Mouse (Mus musculus) midbrain, postnatal 0 days (tissue): ENCODE results near the gene Pkp3. TPM values are rescaled to one million over a fixed set of nuclear protein-coding genes. Genes with fewer than 3 reads are reported as not detected.
A peak's percentile ranks its signal among the peaks of the same experiment; 100 is the strongest.

Experiments used
- ATAC-seq: fragments of 200-750 bp; cut with Nextera tagmentation; 2 replicates; pipeline ENCODE4 v1.8.0; 2017; ENCODE audit warnings: moderate number of reproducible peaks, mild to moderate bottlenecking, moderate TSS enrichment, moderate library complexity; ENCODE audit not compliant: low FRiP score
- DNase-seq: peaks from one replicate; pipeline ENCODE4 v3.0.0-alpha.2; 2015; ENCODE audit warnings: low spot score
- H3K27ac ChIP-seq: fragments of 300-500 bp; sonication (generic); 2 replicates; pipeline ENCODE4 v1.5.1; 2014; ENCODE audit warnings: low read depth, mild to moderate bottlenecking, low read length, mixed read lengths
- H3K27me3 ChIP-seq: fragments of 300-500 bp; sonication (generic); 2 replicates; pipeline ENCODE4 v1.6.1; 2014; ENCODE audit warnings: low read length, control low read depth, mixed read lengths; ENCODE audit not compliant: insufficient read depth
- H3K36me3 ChIP-seq: fragments of 300-500 bp; sonication (generic); 2 replicates; pipeline ENCODE4 v1.6.1; 2014; ENCODE audit warnings: low read length, control low read depth, mixed read lengths; ENCODE audit not compliant: insufficient read depth
- H3K4me1 ChIP-seq: fragments of 300-500 bp; sonication (generic); 2 replicates; pipeline ENCODE4 v1.6.1; 2014; ENCODE audit warnings: mild to moderate bottlenecking, control low read depth, antibody characterized with exemption, low read length, mixed read lengths; ENCODE audit not compliant: insufficient read depth
- H3K4me2 ChIP-seq: fragments of 300-500 bp; sonication (generic); 2 replicates; pipeline ENCODE4 v1.6.1; 2014; ENCODE audit warnings: low read depth, mild to moderate bottlenecking, low read length, mixed read lengths; ENCODE audit not compliant: poor library complexity, severe bottlenecking
- H3K4me3 ChIP-seq: fragments of 300-500 bp; sonication (generic); 2 replicates; pipeline ENCODE4 v1.5.1; 2014; ENCODE audit warnings: low read depth, mild to moderate bottlenecking, low read length, moderate library complexity
- H3K9ac ChIP-seq: fragments of 300-500 bp; sonication (generic); replicated peaks from 2 replicates; pipeline ENCODE4 v1.6.1; 2014; ENCODE audit warnings: mild to moderate bottlenecking, low read length, moderate library complexity, mixed read lengths; ENCODE audit not compliant: poor library complexity, severe bottlenecking
- H3K9me3 ChIP-seq: fragments of 300-500 bp; sonication (generic); 2 replicates; pipeline ENCODE4 v1.6.1; 2016; ENCODE audit warnings: low read length, control low read depth
- CTCF ChIP-seq: IDR thresholded peaks from 2 replicates; pipeline ENCODE4 v1.5.1; 2016; ENCODE audit warnings: antibody characterized with exemption, mild to moderate bottlenecking
- WGBS: fragments of 180-500 bp; shearing (Covaris S2); extraction: QIAGEN DNeasy Blood & Tissue Kit; methylation state at CpG from one replicate; pipeline ENCODE4 v1.1.7; 2014; 5-methylcytosine and 5-hydroxymethylcytosine counted together
- polyA plus RNA-seq: library from polyadenylated mRNA; unstranded; fragments of >200 nt; fragmentation: Nextera tagmentation; extraction: Ambion mirVana; gene quantifications from 2 replicates; pipeline ENCODE4 v1.2.1, GENCODE M21; 2015
- total RNA-seq: library from RNA; depleted of rRNA; stranded (reverse); fragments of >200 nt; gene quantifications from 2 replicates; pipeline ENCODE4 v1.2.3, GENCODE M21; 2014

Pkp3 gene
- total and polyA plus RNA-seq, 2 experiments from 2014 or later, result 0.49 TPM; not detected in 1

- no peaks in the 10 kb centered on the region for H3K4me1 ChIP-seq
- no peaks in the 10 kb centered on the region for H3K9me3 ChIP-seq
- no peaks in the 10 kb centered on the region for H3K36me3 ChIP-seq
- no peak for TF ChIP-seq CTCF
- DNase-seq (peak; percentile 83), ATAC-seq (peak; percentile 83)
- H3K27ac ChIP-seq, result peak overlapping the region; percentile 63
- H3K9ac ChIP-seq, result peak overlapping the region; percentile 52; the same call in 1 of the 2 replicates
- no peaks in the 10 kb centered on the region for H3K27me3 ChIP-seq
- peak overlapping the region; percentile 38 for H3K4me3 ChIP-seq
- peak overlapping the region; percentile 87 for H3K4me2 ChIP-seq
- WGBS, result 6% methylated on average over 14 of the region's 19 CpGs
Measured at GRCm38 (mm10) chr7:141047581-141048225, 30.3 kb upstream of the Pkp3 start.

GRCm38 (mm10) chr7:141048226-141049218 is 29.5 kb upstream of the Pkp3 start:
- ATAC-seq (peak; percentile 91), DNase-seq (peak; percentile 94)
- no peaks in the 10 kb centered on the region for H3K36me3 ChIP-seq
- H3K9ac ChIP-seq, result peak overlapping the region; percentile 52
- no peaks in the 10 kb centered on the region for H3K9me3 ChIP-seq
- peak overlapping the region; percentile 38 for H3K4me3 ChIP-seq
- peak overlapping the region; percentile 87 for H3K4me2 ChIP-seq
- H3K27ac ChIP-seq, result peak overlapping the region; percentile 63
- no peaks in the 10 kb centered on the region for H3K27me3 ChIP-seq
- H3K4me1 ChIP-seq, result no peaks in the 10 kb centered on the region
- peak; percentile 91 for TF ChIP-seq CTCF
- WGBS, result 8% methylated on average over 21 of the region's 21 CpGs

GRCm38 (mm10) chr7:141049326-141049725 is 28.7 kb upstream of the Pkp3 start:
- no peaks in the 10 kb centered on the region for H3K9me3 ChIP-seq
- H3K4me1 ChIP-seq, result no peaks in the 10 kb centered on the region
- H3K9ac ChIP-seq, result no peak overlapping the region
- H3K27ac ChIP-seq, result no peak overlapping the region
- no peak for DNase-seq
- H3K4me2 ChIP-seq, result no peak overlapping the region
- no peak overlapping the region for H3K4me3 ChIP-seq
- WGBS, result 87% methylated on average over 2 of the region's 2 CpGs
- no peak for ATAC-seq
- no peak for TF ChIP-seq CTCF
- H3K27me3 ChIP-seq, result no peaks in the 10 kb centered on the region
- no peaks in the 10 kb centered on the region for H3K36me3 ChIP-seq

GRCm38 (mm10) chr7:141051060-141051685 is 26.8 kb upstream of the Pkp3 start:
- ATAC-seq (no peak), DNase-seq (no peak)
- TF ChIP-seq CTCF, result no peak
- Histone ChIP-seq H3K36me3 (no peaks in the 10 kb centered on the region), H3K4me1 (no peaks in the 10 kb centered on the region), H3K9me3 (no peaks in the 10 kb centered on the region), H3K9ac (no peak overlapping the region), H3K27ac (no peak overlapping the region), H3K4me2 (no peak overlapping the region), H3K4me3 (no peak overlapping the region), H3K27me3 (no peaks in the 10 kb centered on the region)
- WGBS, result 67% methylated on average over 17 of the region's 17 CpGs

- Histone ChIP-seq H3K27ac (no peak overlapping the region), H3K4me1 (no peaks in the 10 kb centered on the region), H3K4me2 (no peak overlapping the region), H3K36me3 (no peaks in the 10 kb centered on the region), H3K27me3 (no peaks in the 10 kb centered on the region), H3K4me3 (no peak overlapping the region), H3K9ac (no peak overlapping the region), H3K9me3 (no peaks in the 10 kb centered on the region)
- DNase-seq, result no peak
- ATAC-seq, result no peak
- TF ChIP-seq CTCF, result no peak
- 89% methylated on average over 4 of the region's 4 CpGs for WGBS
Measured at GRCm38 (mm10) chr7:141052016-141052415, 26.0 kb upstream of the Pkp3 start.
